Mouse (Mus musculus) cerebellum, adult 2 months (tissue): ENCODE measurements at regions not wholly inside any gene's neighbourhood (a gene's known extent, or its start where the extent isn't known, plus 50 kb on each side); places are given as distances from the start of the nearest gene placed in this dataset.

Source experiments
- CTCF ChIP-seq: fragments of 200-500 bp; IDR thresholded peaks from 2 replicates; pipeline ENCODE4 v1.5.1; 2011; ENCODE audit warnings: low read depth, mild to moderate bottlenecking, control low read depth, low read length, moderate library complexity, borderline replicate concordance; ENCODE audit not compliant: insufficient read depth
- POLR2A ChIP-seq: fragments of 200-500 bp; IDR thresholded peaks from 2 replicates; pipeline ENCODE4 v1.6.1; 2011; ENCODE audit warnings: low read length, control low read depth, borderline replicate concordance; ENCODE audit not compliant: insufficient read depth

- TF ChIP-seq CTCF (no peak), POLR2A (no peak)
Observed at GRCm38 (mm10) chr12:70674144-70674543, 151.2 kb upstream of the Frmd6 start.
